Mouse (Mus musculus): Measurements from ENCODE around the gene Iqcc. TPM values are rescaled to one million over a fixed set of nuclear protein-coding genes. Genes with fewer than 3 reads are reported as not detected.

Gene Iqcc
- polyA plus RNA-seq, 1 experiment = 67.4 TPM

DNA sequence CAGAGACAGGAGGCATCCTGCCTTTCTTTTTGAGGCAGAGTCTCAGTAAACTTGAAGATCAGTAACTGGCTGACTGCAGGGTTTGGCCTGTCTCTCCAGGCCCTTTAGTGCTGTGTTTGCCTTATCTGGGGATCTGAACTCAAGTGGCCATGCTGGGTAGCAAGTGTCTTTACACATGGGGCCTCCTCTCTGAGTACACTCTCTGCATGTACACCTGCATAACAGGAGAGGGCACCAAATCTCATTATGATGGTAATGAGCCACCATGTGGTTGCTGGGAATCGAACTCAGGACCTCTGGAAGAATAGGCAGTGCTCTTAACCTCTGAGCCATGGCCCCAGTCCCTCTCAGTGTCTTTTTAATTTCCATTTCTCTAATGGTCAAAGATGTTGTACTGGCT, 36.6 kb downstream of the Iqcc start:
- no peak for DNase-seq
- Histone ChIP-seq H3K4me1 (ENCODE audit: control insufficient read depth, insufficient read depth, low read length) (peaks cover 3% of the 10 kb centered on the region; the same call in 1 of the 2 replicates), H3K27ac (ENCODE audit: insufficient read depth, low read depth, low read length) (no peak overlapping the region), H3K4me3 (ENCODE audit: insufficient read depth, low read depth, low read length) (no peak overlapping the region), H3K36me3 (ENCODE audit: control insufficient read depth, insufficient read depth, low read length) (no peaks in the 10 kb centered on the region), H3K27me3 (replicated peaks; ENCODE audit: control insufficient read depth, insufficient read depth, low read length) (no peaks in the 10 kb centered on the region)
- 87% methylated on average over 1 of the region's 1 CpGs for WGBS
- no peak for TF ChIP-seq CTCF (conservative IDR thresholded peaks at IDR 0.05; ENCODE audit: insufficient read depth, insufficient read length, low read depth, low read length)
- no peak for TF ChIP-seq POLR2A (IDR thresholded peaks at IDR 0.05; ENCODE audit: low read depth, low read length)

GRCm38 (mm10) chr4:129580347-129580746, 38.6 kb downstream of the Iqcc start:
- TF ChIP-seq CTCF (conservative IDR thresholded peaks at IDR 0.05; ENCODE audit: insufficient read depth, insufficient read length, low read depth, low read length) = no peak
- TF ChIP-seq POLR2A (IDR thresholded peaks at IDR 0.05; ENCODE audit: low read depth, low read length) = no peak
- H3K4me1 ChIP-seq (ENCODE audit: control insufficient read depth, insufficient read depth, low read length) = peaks cover 3% of the 10 kb centered on the region; the same call in 1 of the 2 replicates
- H3K36me3 ChIP-seq (ENCODE audit: control insufficient read depth, insufficient read depth, low read length) = no peaks in the 10 kb centered on the region
- 61% methylated on average over 7 of the region's 7 CpGs for WGBS
- no peaks in the 10 kb centered on the region for H3K27me3 ChIP-seq (replicated peaks; ENCODE audit: control insufficient read depth, insufficient read depth, low read length)
- H3K27ac ChIP-seq (ENCODE audit: insufficient read depth, low read depth, low read length) = peak overlapping the region; percentile 54; the same call in 1 of the 2 replicates
- no peak overlapping the region for H3K4me3 ChIP-seq (ENCODE audit: insufficient read depth, low read depth, low read length)
- no peak for DNase-seq

DNA sequence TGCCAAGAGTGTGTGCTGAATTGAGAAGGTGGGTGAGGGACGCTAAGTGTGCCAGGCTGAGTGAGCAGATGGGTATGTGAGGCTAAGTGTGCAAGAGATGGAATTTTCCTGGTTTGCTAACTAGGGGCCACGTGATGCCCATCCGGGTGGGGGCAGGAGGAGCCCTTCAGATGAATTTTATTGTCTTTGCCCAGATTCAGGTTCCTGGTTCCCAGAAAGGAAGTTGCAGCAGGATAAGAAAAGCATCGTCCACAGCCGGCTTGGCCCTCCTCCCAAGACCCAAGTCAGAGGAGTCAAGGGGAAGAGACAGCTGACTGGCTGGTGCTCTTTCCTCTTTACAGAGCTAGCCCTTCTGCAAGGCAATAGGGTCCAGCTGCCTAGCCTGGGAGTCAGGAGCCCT, 40.4 kb downstream of the Iqcc start, which contains the start of gene Fam167b:
Gene Fam167b (minus strand): TSS at position 84 of the 400 bp plus-strand sequence.
- no peaks in the 10 kb centered on the region for H3K4me1 ChIP-seq (ENCODE audit: control insufficient read depth, insufficient read depth, low read length)
- H3K4me3 ChIP-seq (ENCODE audit: insufficient read depth, low read depth, low read length) = peak within 1 kb of the TSS; percentile 64
- H3K27me3 ChIP-seq (replicated peaks; ENCODE audit: control insufficient read depth, insufficient read depth, low read length) = no peaks in the 10 kb centered on the region
- peak within 1 kb of the TSS; percentile 94 for H3K27ac ChIP-seq (ENCODE audit: insufficient read depth, low read depth, low read length)
- H3K36me3 ChIP-seq (ENCODE audit: control insufficient read depth, insufficient read depth, low read length) = no peaks in the 10 kb centered on the region
- 67% methylated on average over 5 of the region's 5 CpGs for WGBS
- peak; percentile 89 for DNase-seq
- no peak for TF ChIP-seq POLR2A (IDR thresholded peaks at IDR 0.05; ENCODE audit: low read depth, low read length)
- TF ChIP-seq CTCF (conservative IDR thresholded peaks at IDR 0.05; ENCODE audit: insufficient read depth, insufficient read length, low read depth, low read length) = no peak

DNA sequence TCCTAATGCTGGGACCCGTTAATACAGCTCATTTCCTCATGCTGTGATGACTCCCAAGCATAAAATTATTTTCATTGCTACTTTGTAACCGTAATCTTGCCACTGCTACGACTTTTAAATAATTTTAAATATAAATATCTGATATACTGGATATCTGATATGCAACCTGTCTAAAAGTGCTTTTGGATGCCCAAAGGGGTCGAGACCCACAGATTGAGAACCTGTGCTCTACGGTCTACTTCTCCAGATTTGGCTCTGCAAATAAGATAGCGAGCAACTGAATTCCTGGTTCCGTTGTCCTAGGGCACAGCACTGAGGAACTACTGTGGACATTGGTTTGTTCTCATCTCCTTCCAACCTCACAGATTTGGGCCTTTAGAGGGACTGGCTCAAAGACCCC, 41.2 kb downstream of the Iqcc start:
- Histone ChIP-seq H3K36me3 (ENCODE audit: control insufficient read depth, insufficient read depth, low read length) (no peaks in the 10 kb centered on the region), H3K27ac (ENCODE audit: insufficient read depth, low read depth, low read length) (peak overlapping the region; percentile 94), H3K27me3 (replicated peaks; ENCODE audit: control insufficient read depth, insufficient read depth, low read length) (no peaks in the 10 kb centered on the region), H3K4me3 (ENCODE audit: insufficient read depth, low read depth, low read length) (peak overlapping the region; percentile 64), H3K4me1 (ENCODE audit: control insufficient read depth, insufficient read depth, low read length) (no peaks in the 10 kb centered on the region)
- WGBS = 69% methylated on average over 7 of the region's 7 CpGs
- no peak for DNase-seq
- TF ChIP-seq POLR2A (IDR thresholded peaks at IDR 0.05; ENCODE audit: low read depth, low read length) = no peak
- no peak for TF ChIP-seq CTCF (conservative IDR thresholded peaks at IDR 0.05; ENCODE audit: insufficient read depth, insufficient read length, low read depth, low read length)

DNA sequence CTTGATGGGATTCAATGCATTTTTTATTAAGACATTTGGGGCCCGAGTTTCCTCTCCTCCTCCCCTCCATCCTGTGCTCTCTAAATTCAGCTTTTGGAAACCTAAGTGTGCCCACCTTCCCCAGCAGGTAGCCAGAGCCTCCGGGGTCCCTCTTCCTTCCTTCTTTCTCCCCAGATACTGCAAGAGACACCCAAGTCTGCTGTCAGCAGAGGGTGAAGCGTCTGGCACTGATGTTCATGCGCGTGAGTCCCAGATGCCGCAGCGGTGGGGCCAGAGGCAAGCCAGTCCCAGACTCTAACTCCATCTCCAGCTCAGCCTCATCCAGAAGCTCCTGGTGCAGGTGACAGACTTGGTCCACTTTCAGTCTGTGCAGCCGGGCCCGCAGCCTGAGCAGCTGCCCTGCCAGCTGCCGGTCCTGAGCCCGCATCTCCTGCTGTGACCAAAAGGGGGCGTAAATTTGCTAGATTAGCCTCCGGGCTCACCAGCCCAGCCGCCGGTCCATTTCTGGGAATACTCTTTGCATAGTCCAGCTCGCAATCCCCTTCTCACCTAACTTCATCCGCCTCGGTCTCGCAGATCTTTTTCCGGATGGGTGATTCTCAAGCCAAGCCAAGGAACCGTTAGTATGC, 41.9 kb downstream of the Iqcc start:
- Histone ChIP-seq H3K36me3 (ENCODE audit: control insufficient read depth, insufficient read depth, low read length) (no peaks in the 10 kb centered on the region), H3K4me1 (ENCODE audit: control insufficient read depth, insufficient read depth, low read length) (no peaks in the 10 kb centered on the region), H3K27me3 (replicated peaks; ENCODE audit: control insufficient read depth, insufficient read depth, low read length) (no peaks in the 10 kb centered on the region), H3K27ac (ENCODE audit: insufficient read depth, low read depth, low read length) (peak overlapping the region; percentile 51), H3K4me3 (ENCODE audit: insufficient read depth, low read depth, low read length) (peak overlapping the region; percentile 30)
- TF ChIP-seq POLR2A (IDR thresholded peaks at IDR 0.05; ENCODE audit: low read depth, low read length) (no peak), CTCF (conservative IDR thresholded peaks at IDR 0.05; ENCODE audit: insufficient read depth, insufficient read length, low read depth, low read length) (peak; percentile 75)
- peak; percentile 85 for DNase-seq
- 19% methylated on average over 21 of the region's 21 CpGs for WGBS

GRCm38 (mm10) chr4:129575171-129575844, 43.6 kb downstream of the Iqcc start:
- no peak for TF ChIP-seq CTCF (conservative IDR thresholded peaks at IDR 0.05; ENCODE audit: insufficient read depth, insufficient read length, low read depth, low read length)
- no peak for TF ChIP-seq POLR2A (IDR thresholded peaks at IDR 0.05; ENCODE audit: low read depth, low read length)
- Histone ChIP-seq H3K4me1 (ENCODE audit: control insufficient read depth, insufficient read depth, low read length) (no peaks in the 10 kb centered on the region), H3K27ac (ENCODE audit: insufficient read depth, low read depth, low read length) (no peak overlapping the region), H3K27me3 (replicated peaks; ENCODE audit: control insufficient read depth, insufficient read depth, low read length) (no peaks in the 10 kb centered on the region), H3K4me3 (ENCODE audit: insufficient read depth, low read depth, low read length) (no peak overlapping the region), H3K36me3 (ENCODE audit: control insufficient read depth, insufficient read depth, low read length) (no peaks in the 10 kb centered on the region)
- peak; percentile 33 for DNase-seq
- WGBS = 32% methylated on average over 7 of the region's 8 CpGs

- WGBS = 80% methylated on average over 8 of the region's 8 CpGs
- no peaks in the 10 kb centered on the region for H3K36me3 ChIP-seq (ENCODE audit: control insufficient read depth, insufficient read depth, low read length)
- no peak within 1 kb of the TSS for H3K4me3 ChIP-seq (ENCODE audit: insufficient read depth, low read depth, low read length)
- no peak for DNase-seq
- no peaks in the 10 kb centered on the region for H3K4me1 ChIP-seq (ENCODE audit: control insufficient read depth, insufficient read depth, low read length)
- H3K27me3 ChIP-seq (replicated peaks; ENCODE audit: control insufficient read depth, insufficient read depth, low read length) = no peaks in the 10 kb centered on the region
- peak within 1 kb of the TSS; percentile 79 for H3K27ac ChIP-seq (ENCODE audit: insufficient read depth, low read depth, low read length)
- TF ChIP-seq POLR2A (IDR thresholded peaks at IDR 0.05; ENCODE audit: low read depth, low read length) (no peak), CTCF (conservative IDR thresholded peaks at IDR 0.05; ENCODE audit: insufficient read depth, insufficient read length, low read depth, low read length) (no peak)
Observed at GRCm38 (mm10) chr4:129573430-129573829, 45.5 kb downstream of the Iqcc start, which contains the start of gene Lck. Gene Lck, minus strand, starts transcription at chr4:129573641.
